Comparison of ENCODE assay signal across 9 mouse cellular contexts in the genomic region with DNA sequence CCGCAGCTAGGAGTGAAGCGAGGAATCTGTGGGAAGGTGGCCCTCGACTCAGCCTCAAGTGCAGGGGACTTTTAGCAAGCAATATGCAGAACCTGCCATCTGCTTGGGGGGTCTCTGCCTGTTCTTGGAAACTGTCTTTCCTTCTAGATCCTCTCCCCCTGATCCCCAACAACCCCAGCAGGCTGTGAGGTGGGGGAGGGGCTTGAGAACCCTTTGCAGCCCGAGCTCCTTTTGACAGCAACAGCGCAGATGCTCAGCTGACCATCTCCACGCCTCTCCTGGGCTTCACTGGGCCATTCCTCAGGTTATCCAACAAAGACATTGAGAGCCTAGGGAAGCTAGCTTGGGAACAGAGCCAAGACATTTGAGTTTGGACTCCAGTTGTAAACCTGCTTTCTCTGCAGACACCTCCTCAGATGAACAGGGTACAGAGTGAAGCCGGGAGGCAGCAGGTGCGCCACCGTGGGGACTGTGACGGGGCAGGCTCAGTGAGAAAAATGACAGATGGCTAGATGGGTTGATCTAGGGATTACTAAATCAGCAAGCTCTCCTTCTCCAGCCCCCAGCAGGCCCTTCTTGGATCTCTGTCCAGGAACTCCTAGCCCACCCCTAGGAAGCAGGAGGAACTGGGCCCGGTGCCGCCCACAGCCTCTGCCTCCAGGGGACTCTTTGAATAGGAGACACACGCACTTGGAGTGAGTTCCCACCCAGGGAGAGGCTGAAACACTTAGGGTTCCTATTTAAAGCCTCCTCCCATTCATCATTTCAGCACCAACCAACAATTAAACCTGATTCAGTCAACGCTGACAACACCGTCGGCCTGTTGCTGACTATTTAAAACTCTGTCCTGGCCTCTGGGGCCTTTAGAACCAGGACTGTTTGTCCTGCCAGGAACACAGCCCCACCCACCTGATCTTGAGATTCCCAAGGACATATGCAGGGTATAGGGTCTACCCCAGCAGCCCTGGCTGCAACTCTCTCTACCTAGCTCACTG.
A peak's percentile ranks its signal among the peaks of the same experiment; 100 is the strongest.
DNase-seq lines count a peak whose midpoint lies in the region; ATAC-seq lines count a peak whose summit lies in the region.
"Had no signal": no experiment of that assay in that cellular context is flagged by ENCODE, and none has a peak within 500 bp of the region (broad histone marks: within the 10 kb centered on the region; RNA-seq: fewer than 3 reads in every experiment).

No protein-coding gene starts in this region.

- ATAC-seq in limb, embryonic 13.5 days (ENCODE audit: low FRiP score, low read depth): peak; percentile 25; the same call in 1 of the 2 replicates
- ATAC-seq in heart, embryonic 12.5 days (ENCODE audit: insufficient number of reproducible peaks, low FRiP score): no peak
- ATAC-seq in midbrain, embryonic 15.5 days (replicated peaks): 0 out of 2 replicates have a peak, but pooled peaks have one; percentile 37

- no peaks in the 10 kb centered on the region for H3K36me3 ChIP-seq in limb, embryonic 13.5 days
- H3K36me3 ChIP-seq in limb, embryonic 10.5 days: no peaks in the 10 kb centered on the region
- H3K36me3 ChIP-seq in heart, embryonic 12.5 days: no peaks in the 10 kb centered on the region
- H3K36me3 ChIP-seq in midbrain, embryonic 15.5 days (replicated peaks): no peaks in the 10 kb centered on the region

- H3K9ac ChIP-seq in limb, embryonic 13.5 days: no peak overlapping the region
- H3K9ac ChIP-seq in heart, embryonic 12.5 days: no peak overlapping the region; the same call in 1 of the 2 replicates
- H3K9ac ChIP-seq in midbrain, embryonic 15.5 days: no peak overlapping the region
- H3K9ac ChIP-seq: liver, embryonic 14.5 days had no signal

- no peak overlapping the region for H3K27ac ChIP-seq in limb, embryonic 13.5 days
- no peak overlapping the region for H3K27ac ChIP-seq in limb, embryonic 10.5 days
- H3K27ac ChIP-seq in heart, embryonic 12.5 days (ENCODE audit: poor library complexity, severe bottlenecking): no peak overlapping the region
- H3K27ac ChIP-seq in midbrain, embryonic 15.5 days: no peak overlapping the region
- H3K27ac ChIP-seq: liver, embryonic 14.5 days had no signal

- H3K27me3 ChIP-seq in limb, embryonic 13.5 days: no peaks in the 10 kb centered on the region
- H3K27me3 ChIP-seq in limb, embryonic 10.5 days (ENCODE audit: low read depth, poor library complexity, severe bottlenecking): no peaks in the 10 kb centered on the region
- no peaks in the 10 kb centered on the region for H3K27me3 ChIP-seq in heart, embryonic 12.5 days (replicated peaks)
- H3K27me3 ChIP-seq in midbrain, embryonic 15.5 days (replicated peaks): no peaks in the 10 kb centered on the region

- 0 out of 2 replicates have a peak, but pooled peaks cover 6% of the 10 kb centered on the region for H3K9me3 ChIP-seq in limb, embryonic 13.5 days
- H3K9me3 ChIP-seq in limb, embryonic 10.5 days (replicated peaks): no peaks in the 10 kb centered on the region
- 0 out of 2 replicates have a peak, but pooled peaks cover 6% of the 10 kb centered on the region for H3K9me3 ChIP-seq in heart, embryonic 12.5 days (replicated peaks)
- H3K9me3 ChIP-seq in midbrain, embryonic 15.5 days: no peaks in the 10 kb centered on the region

- no peak for DNase-seq in limb, embryonic 10.5 days (ENCODE audit: low spot score)
- peak; percentile 61 to 72 for DNase-seq in cerebellum, postnatal 10 days
- peak; percentile 54 to 70 for DNase-seq in thymus, postnatal 36 days
- no peak for DNase-seq in adipocyte (ENCODE audit: low spot score)
- no peak for DNase-seq in kidney, postnatal 4 days

- WGBS in limb, embryonic 13.5 days: 45% methylated on average over 16 of the region's 16 CpGs
- WGBS in limb, embryonic 10.5 days: 54% methylated on average over 16 of the region's 16 CpGs
- 42% methylated on average over 16 of the region's 16 CpGs for WGBS in heart, embryonic 12.5 days
- WGBS in midbrain, embryonic 15.5 days: 37% methylated on average over 16 of the region's 16 CpGs

- H3K4me3 ChIP-seq in limb, embryonic 13.5 days: no peak overlapping the region
- no peak overlapping the region for H3K4me3 ChIP-seq in limb, embryonic 10.5 days
- H3K4me3 ChIP-seq in heart, embryonic 12.5 days: no peak overlapping the region
- H3K4me3 ChIP-seq in midbrain, embryonic 15.5 days: no peak overlapping the region

- peaks cover 24% of the 10 kb centered on the region for H3K4me1 ChIP-seq in limb, embryonic 13.5 days
- H3K4me1 ChIP-seq in limb, embryonic 10.5 days: peaks cover 10% of the 10 kb centered on the region
- H3K4me1 ChIP-seq in heart, embryonic 12.5 days (replicated peaks): peaks cover 44% of the 10 kb centered on the region
- H3K4me1 ChIP-seq in midbrain, embryonic 15.5 days: peaks cover 9% of the 10 kb centered on the region; the same call in 1 of the 2 replicates

- H3K4me2 ChIP-seq in limb, embryonic 13.5 days (replicated peaks): no peak overlapping the region
- peak overlapping the region; percentile 38 for H3K4me2 ChIP-seq in heart, embryonic 12.5 days
- H3K4me2 ChIP-seq in midbrain, embryonic 15.5 days: no peak overlapping the region

Comparison
In these comparisons a context has a peak if more than half of its experiments do, and no peak if none do; other contexts are left out.
1. DNase-seq: peak in cerebellum, postnatal 10 days (2 of 2) and thymus, postnatal 36 days (2 of 2); none in limb, embryonic 10.5 days (single experiment), adipocyte (single experiment) and kidney, postnatal 4 days (0 of 2).